Mouse (Mus musculus): ENCODE measurements around the gene Tigd4. TPM values are rescaled to one million over a fixed set of nuclear protein-coding genes. Genes with fewer than 3 reads are reported as not detected.
A peak's percentile ranks its signal among the peaks of the same experiment; 100 is the strongest.

Tigd4 gene
- polyA plus RNA-seq, 1 experiment from 2014 or later, result 0.05 TPM

DNA sequence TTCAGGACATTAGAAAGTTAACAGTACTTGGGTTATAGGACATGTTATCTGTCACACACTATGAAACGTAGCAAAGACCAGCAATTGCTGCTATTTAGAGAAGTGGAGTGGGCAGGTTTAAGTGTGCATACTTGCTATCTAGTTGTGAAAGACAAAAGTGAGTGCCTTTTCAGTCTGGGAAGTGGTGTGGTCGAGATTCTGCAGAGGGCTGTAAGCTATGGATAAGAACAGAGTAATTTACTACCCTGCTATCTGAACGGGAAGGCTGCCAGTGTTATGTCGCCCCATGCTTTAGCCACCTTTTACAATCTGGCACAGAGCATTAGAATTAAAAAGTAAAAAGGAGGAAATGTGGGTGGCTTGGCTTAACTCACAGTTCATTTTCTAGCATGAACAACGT is 6.6 kb upstream of the Tigd4 start:
- no peak overlapping the region for H3K4me2 ChIP-seq (ENCODE audit: low read length)
- no peak for TF ChIP-seq CTCF (IDR thresholded peaks at IDR 0.05; ENCODE audit: low read depth)
- H3K27ac ChIP-seq, result no peak overlapping the region
- H3K27me3 ChIP-seq (ENCODE audit: insufficient read depth, low read length), result no peaks in the 10 kb centered on the region
- H3K4me3 ChIP-seq (replicated peaks; ENCODE audit: low read depth, low read length), result no peak overlapping the region
- 36% methylated on average over 5 of the region's 5 CpGs for WGBS
- no peak for DNase-seq (ENCODE audit: low spot score)
- H3K9ac ChIP-seq (ENCODE audit: low read depth, low read length), result no peak overlapping the region
- no peaks in the 10 kb centered on the region for H3K4me1 ChIP-seq (replicated peaks; ENCODE audit: insufficient read depth, low read length)
- H3K36me3 ChIP-seq (ENCODE audit: insufficient read depth, low read length), result no peaks in the 10 kb centered on the region
- no peak for ATAC-seq (replicated peaks; ENCODE audit: low FRiP score, low read depth)
- no peaks in the 10 kb centered on the region for H3K9me3 ChIP-seq (replicated peaks; ENCODE audit: low read length)

- Histone ChIP-seq H3K4me1 (replicated peaks; ENCODE audit: insufficient read depth, low read length) (no peaks in the 10 kb centered on the region), H3K27ac (no peak overlapping the region), H3K4me2 (ENCODE audit: low read length) (peak overlapping the region; percentile 58), H3K9ac (ENCODE audit: low read depth, low read length) (peak overlapping the region; percentile 20; the same call in 1 of the 2 replicates), H3K36me3 (ENCODE audit: insufficient read depth, low read length) (no peaks in the 10 kb centered on the region), H3K4me3 (replicated peaks; ENCODE audit: low read depth, low read length) (peak overlapping the region; percentile 34), H3K9me3 (replicated peaks; ENCODE audit: low read length) (no peaks in the 10 kb centered on the region), H3K27me3 (ENCODE audit: insufficient read depth, low read length) (no peaks in the 10 kb centered on the region)
- ATAC-seq (replicated peaks; ENCODE audit: low FRiP score, low read depth) (no peak), DNase-seq (ENCODE audit: low spot score) (peak; percentile 46)
- no peak for TF ChIP-seq CTCF (IDR thresholded peaks at IDR 0.05; ENCODE audit: low read depth)
- WGBS, result 6% methylated on average over 23 of the region's 23 CpGs
These were observed 1.7 kb downstream of the Tigd4 start for GRCm38 (mm10) chr3:84594894-84595676.

- Histone ChIP-seq H3K27ac (no peak overlapping the region), H3K27me3 (ENCODE audit: insufficient read depth, low read length) (no peaks in the 10 kb centered on the region), H3K4me3 (replicated peaks; ENCODE audit: low read depth, low read length) (no peak overlapping the region), H3K36me3 (ENCODE audit: insufficient read depth, low read length) (no peaks in the 10 kb centered on the region), H3K9ac (ENCODE audit: low read depth, low read length) (no peak overlapping the region), H3K4me1 (replicated peaks; ENCODE audit: insufficient read depth, low read length) (no peaks in the 10 kb centered on the region), H3K9me3 (replicated peaks; ENCODE audit: low read length) (no peaks in the 10 kb centered on the region), H3K4me2 (ENCODE audit: low read length) (peak overlapping the region; percentile 58)
- 45% methylated on average over 5 of the region's 5 CpGs for WGBS
- TF ChIP-seq CTCF (IDR thresholded peaks at IDR 0.05; ENCODE audit: low read depth), result no peak
- DNase-seq (ENCODE audit: low spot score), result no peak
- no peak for ATAC-seq (replicated peaks; ENCODE audit: low FRiP score, low read depth)
These were observed 2.4 kb downstream of the Tigd4 start for GRCm38 (mm10) chr3:84595677-84596234.

DNA sequence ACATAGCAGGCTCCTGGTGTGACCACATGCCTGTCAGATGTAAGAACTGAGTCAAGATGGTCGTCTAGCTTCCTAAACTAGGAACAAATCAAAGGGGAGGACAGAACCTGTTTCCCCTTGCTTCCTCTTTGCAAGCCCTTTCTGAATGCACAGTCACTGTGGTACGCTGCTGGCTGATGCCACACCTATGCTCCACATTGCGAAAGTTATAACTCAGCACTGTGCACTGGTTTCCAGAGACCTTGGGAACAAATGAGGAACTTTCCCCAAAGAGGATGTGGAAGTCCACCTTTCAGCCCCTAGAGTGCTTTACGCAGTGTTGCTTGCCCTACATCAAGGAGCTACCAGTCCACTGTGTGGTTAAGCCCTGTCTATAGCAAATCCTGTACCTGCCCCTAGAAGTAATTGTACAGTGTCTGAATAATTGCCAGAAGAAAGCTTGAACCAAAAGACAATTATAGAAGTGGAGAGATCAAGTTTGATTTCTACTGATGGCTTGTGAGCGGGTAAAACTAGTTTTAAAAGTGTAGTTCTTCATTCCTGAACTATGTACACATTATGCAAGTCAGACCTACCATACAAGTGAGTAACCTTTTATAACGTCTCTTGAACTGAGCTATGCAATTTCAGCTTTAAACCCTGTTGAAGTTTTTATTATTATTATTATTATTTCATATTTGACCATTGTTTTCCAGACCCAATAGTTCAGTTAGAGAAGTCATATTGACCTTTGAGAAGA is 4.8 kb downstream of the Tigd4 start:
- Histone ChIP-seq H3K9me3 (replicated peaks; ENCODE audit: low read length) (no peaks in the 10 kb centered on the region), H3K27me3 (ENCODE audit: insufficient read depth, low read length) (no peaks in the 10 kb centered on the region), H3K27ac (no peak overlapping the region), H3K4me2 (ENCODE audit: low read length) (no peak overlapping the region), H3K9ac (ENCODE audit: low read depth, low read length) (no peak overlapping the region), H3K36me3 (ENCODE audit: insufficient read depth, low read length) (no peaks in the 10 kb centered on the region), H3K4me3 (replicated peaks; ENCODE audit: low read depth, low read length) (no peak overlapping the region), H3K4me1 (replicated peaks; ENCODE audit: insufficient read depth, low read length) (no peaks in the 10 kb centered on the region)
- no peak for TF ChIP-seq CTCF (IDR thresholded peaks at IDR 0.05; ENCODE audit: low read depth)
- DNase-seq (ENCODE audit: low spot score), result no peak
- no peak for ATAC-seq (replicated peaks; ENCODE audit: low FRiP score, low read depth)
- WGBS, result 82% methylated on average over 6 of the region's 6 CpGs

DNA sequence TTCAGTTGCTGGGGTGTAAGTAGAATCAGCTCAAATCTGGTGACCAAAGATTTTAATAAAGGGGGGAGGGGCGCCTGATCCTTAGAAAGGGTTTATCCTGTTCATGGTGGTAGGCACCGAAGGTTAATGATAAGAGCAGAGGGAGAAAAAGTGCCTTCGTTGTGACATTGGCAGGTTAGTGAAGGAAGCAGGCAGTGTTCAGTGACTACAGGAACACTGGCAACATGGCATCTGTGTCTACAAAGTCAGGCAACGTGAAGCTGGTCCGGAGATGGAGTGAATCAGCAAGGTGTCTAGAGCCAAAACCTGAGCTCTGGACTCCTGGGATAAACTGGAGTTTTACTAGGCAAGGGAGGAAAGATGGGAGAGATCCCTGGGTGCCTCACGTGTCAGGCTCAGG is 5.4 kb downstream of the Tigd4 start:
- H3K9me3 ChIP-seq (replicated peaks; ENCODE audit: low read length), result no peaks in the 10 kb centered on the region
- 90% methylated on average over 6 of the region's 6 CpGs for WGBS
- TF ChIP-seq CTCF (IDR thresholded peaks at IDR 0.05; ENCODE audit: low read depth), result no peak
- H3K4me3 ChIP-seq (replicated peaks; ENCODE audit: low read depth, low read length), result no peak overlapping the region
- no peaks in the 10 kb centered on the region for H3K4me1 ChIP-seq (replicated peaks; ENCODE audit: insufficient read depth, low read length)
- H3K9ac ChIP-seq (ENCODE audit: low read depth, low read length), result no peak overlapping the region
- no peak overlapping the region for H3K27ac ChIP-seq
- no peaks in the 10 kb centered on the region for H3K36me3 ChIP-seq (ENCODE audit: insufficient read depth, low read length)
- no peak for DNase-seq (ENCODE audit: low spot score)
- ATAC-seq (replicated peaks; ENCODE audit: low FRiP score, low read depth), result no peak
- no peak overlapping the region for H3K4me2 ChIP-seq (ENCODE audit: low read length)
- no peaks in the 10 kb centered on the region for H3K27me3 ChIP-seq (ENCODE audit: insufficient read depth, low read length)

DNA sequence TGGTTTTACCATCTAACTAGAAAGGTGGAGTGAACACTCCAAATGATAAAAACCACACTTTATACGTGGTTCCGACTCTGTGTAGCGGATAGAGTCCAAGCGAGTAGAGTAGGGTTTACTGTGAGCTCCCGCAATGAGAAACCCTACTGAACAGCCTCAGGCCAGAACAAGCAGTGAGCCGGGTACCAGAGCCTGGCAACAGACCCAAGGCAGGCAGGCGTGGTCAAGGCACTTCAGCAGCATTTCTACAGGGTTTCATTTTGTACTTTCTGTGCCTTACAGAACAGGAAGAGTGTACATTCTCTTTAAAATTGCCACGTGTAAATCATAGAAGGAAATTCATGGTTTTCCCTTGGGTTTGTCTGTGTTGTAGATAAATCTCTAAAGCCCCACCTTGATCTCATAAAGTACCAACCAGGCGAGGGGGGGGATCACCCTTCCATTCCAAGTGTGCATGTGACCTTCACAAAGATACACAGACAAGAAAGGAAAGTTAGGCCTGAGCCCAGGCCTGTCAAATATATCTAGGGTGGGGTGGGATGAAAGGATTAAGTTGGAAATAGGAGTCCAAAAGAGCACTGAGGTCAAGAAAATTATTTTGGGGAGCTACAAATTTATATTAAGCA is 8.6 kb downstream of the Tigd4 start:
- Histone ChIP-seq H3K27me3 (ENCODE audit: insufficient read depth, low read length) (no peaks in the 10 kb centered on the region), H3K9me3 (replicated peaks; ENCODE audit: low read length) (no peaks in the 10 kb centered on the region), H3K4me2 (ENCODE audit: low read length) (no peak overlapping the region), H3K36me3 (ENCODE audit: insufficient read depth, low read length) (no peaks in the 10 kb centered on the region), H3K9ac (ENCODE audit: low read depth, low read length) (no peak overlapping the region), H3K27ac (no peak overlapping the region), H3K4me1 (replicated peaks; ENCODE audit: insufficient read depth, low read length) (no peaks in the 10 kb centered on the region), H3K4me3 (replicated peaks; ENCODE audit: low read depth, low read length) (no peak overlapping the region)
- 71% methylated on average over 9 of the region's 9 CpGs for WGBS
- DNase-seq (ENCODE audit: low spot score) (no peak), ATAC-seq (replicated peaks; ENCODE audit: low FRiP score, low read depth) (no peak)
- no peak for TF ChIP-seq CTCF (IDR thresholded peaks at IDR 0.05; ENCODE audit: low read depth)

Data from kidney, postnatal 0 days (tissue).